Mouse (Mus musculus): Measurements from ENCODE around the gene Dld.

DNA sequence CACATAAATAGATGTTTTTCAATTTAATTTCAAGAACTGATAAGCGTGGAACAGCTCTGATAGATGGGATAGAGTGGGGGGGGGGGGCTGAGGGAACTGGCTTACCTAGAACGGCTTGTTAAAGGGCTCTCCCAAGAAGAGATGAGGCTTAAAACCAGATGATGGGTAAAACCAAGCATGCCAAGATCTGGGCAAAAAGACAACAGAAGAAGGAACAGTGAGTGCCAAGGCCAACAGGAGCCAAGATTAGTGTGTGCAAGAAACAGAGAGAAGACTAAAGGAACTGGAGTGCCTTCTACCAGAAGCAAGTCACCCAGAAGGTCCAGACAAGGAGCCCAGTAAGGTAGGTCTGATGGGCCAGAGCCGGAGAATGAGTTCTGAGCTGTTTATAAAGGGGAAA, 39.3 kb upstream of the Dld start, which contains the start of gene Slc26a3:
- TF ChIP-seq CTCF (IDR thresholded peaks at IDR 0.05; ENCODE audit: low read depth), result no peak
- TF ChIP-seq EP300 (optimal IDR thresholded peaks at IDR 0.05), result no peak
